Mouse (Mus musculus) megakaryocyte, embryonic 14.5 days (primary cell): ENCODE measurements around the gene Gm37240.

Experiments used
- FLI1 ChIP-seq: IDR thresholded peaks from 2 replicates; pipeline ENCODE4 v1.6.1; 2012; ENCODE audit warnings: low read length, inconsistent platforms, mixed read lengths
- GATA1 ChIP-seq: IDR thresholded peaks from 3 replicates; pipeline ENCODE4 v1.6.1; 2012; ENCODE audit warnings: mixed read lengths, low read length, inconsistent platforms, borderline replicate concordance

- TF ChIP-seq GATA1 (no peak), FLI1 (no peak)
Measured at GRCm38 (mm10) chr3:85174542-85175469, 712.5 kb downstream of the Gm37240 start.
